Mouse (Mus musculus) embryonic fibroblast, embryonic 13.5 days (primary cell): ENCODE measurements at regions not wholly inside any gene's neighbourhood (a gene's known extent, or its start where the extent isn't known, plus 50 kb on each side); places are given as distances from the start of the nearest gene placed in this dataset.

Experiments used
- CTCF ChIP-seq: IDR thresholded peaks from 2 replicates; pipeline ENCODE4 v1.5.1; 2011; ENCODE audit warnings: mild to moderate bottlenecking, control low read depth, low read length, moderate library complexity, borderline replicate concordance; ENCODE audit not compliant: insufficient read depth
- POLR2A ChIP-seq: IDR thresholded peaks from 2 replicates; pipeline ENCODE4 v1.6.1; 2011; ENCODE audit warnings: low read depth, mild to moderate bottlenecking, control low read depth, low read length, moderate library complexity

- no peak for TF ChIP-seq CTCF
- no peak for TF ChIP-seq POLR2A
These were observed 66.2 kb downstream of the Car2 start for GRCm38 (mm10) chr3:14952169-14952729.
